Mouse (Mus musculus) 3134 (cell line): ENCODE results near the gene Gm14548.
"Not testable (repeated sequence)": the region's sequence is repeated elsewhere in the genome, so short reads cannot be mapped to it uniquely, and the experiment has no call there.

Experiments used
- DNase-seq: peaks from one replicate; pipeline ENCODE4 v3.0.0-alpha.2; 2011; ENCODE audit warnings: low spot score; ENCODE audit not compliant: insufficient read length; ENCODE audit errors: extremely low read depth

Gm14548 gene

GRCm38 (mm10) chr7:3898036-3898590 is at the start of gene Gm14548:
TSS of gene Gm14548 (minus strand) at chr7:3898120.
- not testable (repeated sequence) for DNase-seq

GRCm38 (mm10) chr7:3946117-3946516 is 48.2 kb upstream of the Gm14548 start:
- DNase-seq = no peak

GRCm38 (mm10) chr7:3940915-3941314 is 43.0 kb upstream of the Gm14548 start:
- no peak for DNase-seq

- no peak for DNase-seq
Measured at GRCm38 (mm10) chr7:3939866-3940525, 42.1 kb upstream of the Gm14548 start.

- not testable (repeated sequence) for DNase-seq
Measured at GRCm38 (mm10) chr7:3935473-3935872, 37.6 kb upstream of the Gm14548 start.

GRCm38 (mm10) chr7:3915387-3915786 is 17.5 kb upstream of the Gm14548 start, which contains the start of gene Lilra6:
TSS of gene Lilra6 (minus strand) at chr7:3915503.
- not testable (repeated sequence) for DNase-seq

- DNase-seq = no peak
Measured at GRCm38 (mm10) chr7:3903704-3904103, 5.8 kb upstream of the Gm14548 start.

- not testable (repeated sequence) for DNase-seq
Measured at GRCm38 (mm10) chr7:3875032-3875431, 22.9 kb downstream of the Gm14548 start.

GRCm38 (mm10) chr7:3844951-3845350 is 53.0 kb downstream of the Gm14548 start, which contains the start of gene Pira2:
TSS of gene Pira2 (minus strand) at chr7:3845051.
- not testable (repeated sequence) for DNase-seq

GRCm38 (mm10) chr7:3837854-3838253 is 60.1 kb downstream of the Gm14548 start:
- not testable (repeated sequence) for DNase-seq
